Mouse (Mus musculus) C2C12 (cell line): ENCODE measurements around the gene Prrx2.

Source experiments
- CTCF ChIP-seq: IDR thresholded peaks from one replicate; pipeline ENCODE4 v1.5.1; 2011; ENCODE audit not compliant: control insufficient read depth, insufficient read depth, insufficient read length
- MYOG ChIP-seq: IDR thresholded peaks from one replicate; pipeline ENCODE4 v1.6.1; 2011; ENCODE audit not compliant: control insufficient read depth, insufficient read length; ENCODE audit errors: extremely low read depth

- TF ChIP-seq CTCF (no peak), MYOG (no peak)
Observed at GRCm38 (mm10) chr2:30821073-30821472, 13.7 kb upstream of the Prrx2 start.
